Mouse (Mus musculus) v-Abl transformed pro-B cells (cell line): ENCODE results near the gene Tubgcp5.

ENCODE experiments used
- in situ Hi-C, 2 experiments: fragments of 400-800 bp; cut with MboI; formaldehyde crosslinking; loops; one replicate each; pipeline ENCODE4 v1.15.1; 2025; ENCODE audit not compliant: unreplicated experiment in 2 of 2

The Tubgcp5 gene

GRCm38 (mm10) chr7:55846606-55847312 lies 52.8 kb downstream of the Tubgcp5 start:
- in situ Hi-C loops, result no loop called here

- in situ Hi-C loops, result no loop called here
Measured at GRCm38 (mm10) chr7:55849948-55850571, 56.1 kb downstream of the Tubgcp5 start.

DNA sequence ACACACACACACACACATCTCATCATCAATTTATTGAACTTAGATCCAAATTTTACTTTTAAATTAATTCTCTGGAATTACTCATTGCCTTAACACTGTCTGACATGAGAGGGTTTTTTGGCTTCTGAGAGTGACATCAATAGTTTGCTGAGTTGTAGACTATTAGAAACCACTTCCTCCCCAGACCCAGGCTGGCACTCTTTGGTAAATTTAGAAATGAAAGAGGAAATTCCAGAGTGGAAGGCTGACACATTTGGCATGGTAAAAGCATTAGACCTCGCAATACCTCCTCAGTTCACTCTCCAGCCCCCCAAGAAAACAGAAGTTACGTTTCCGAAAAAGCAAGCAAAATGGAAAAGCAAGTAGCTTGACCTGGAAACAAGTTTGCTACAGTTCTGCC lies 58.8 kb downstream of the Tubgcp5 start:
- in situ Hi-C loops, result no loop called here

GRCm38 (mm10) chr7:55855597-55855996 lies 61.6 kb downstream of the Tubgcp5 start:
- in situ Hi-C loops, result no loop called here

GRCm38 (mm10) chr7:55856741-55857140 lies 62.8 kb downstream of the Tubgcp5 start:
- in situ Hi-C loops, result no loop called here

DNA sequence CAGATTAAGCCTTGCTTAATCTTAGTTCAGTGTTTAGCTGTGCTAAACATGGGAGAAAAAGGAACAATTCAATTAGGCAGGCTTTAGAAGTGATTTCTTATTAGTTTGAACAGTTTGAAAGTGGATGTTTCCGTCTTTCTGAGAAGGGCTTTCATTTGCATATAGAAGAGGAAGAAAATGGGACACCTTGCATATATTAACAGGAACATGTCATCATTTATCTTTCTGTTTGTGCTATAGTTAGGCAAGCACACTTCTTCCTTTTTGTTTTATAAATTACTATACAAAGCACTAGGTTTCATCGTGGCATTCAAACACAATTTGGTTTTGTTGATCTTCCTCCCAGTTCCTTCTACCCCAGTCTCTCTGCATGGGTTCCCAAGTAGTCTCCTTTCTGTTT lies 63.8 kb downstream of the Tubgcp5 start:
- in situ Hi-C loops, result no loop called here

- in situ Hi-C loops, result no loop called here
Measured at GRCm38 (mm10) chr7:55858836-55859517, 65.0 kb downstream of the Tubgcp5 start.

GRCm38 (mm10) chr7:55859518-55859872 lies 65.5 kb downstream of the Tubgcp5 start:
- in situ Hi-C loops, result no loop called here

- in situ Hi-C loops, result no loop called here
Measured at GRCm38 (mm10) chr7:55859956-55860355, 66.0 kb downstream of the Tubgcp5 start.

DNA sequence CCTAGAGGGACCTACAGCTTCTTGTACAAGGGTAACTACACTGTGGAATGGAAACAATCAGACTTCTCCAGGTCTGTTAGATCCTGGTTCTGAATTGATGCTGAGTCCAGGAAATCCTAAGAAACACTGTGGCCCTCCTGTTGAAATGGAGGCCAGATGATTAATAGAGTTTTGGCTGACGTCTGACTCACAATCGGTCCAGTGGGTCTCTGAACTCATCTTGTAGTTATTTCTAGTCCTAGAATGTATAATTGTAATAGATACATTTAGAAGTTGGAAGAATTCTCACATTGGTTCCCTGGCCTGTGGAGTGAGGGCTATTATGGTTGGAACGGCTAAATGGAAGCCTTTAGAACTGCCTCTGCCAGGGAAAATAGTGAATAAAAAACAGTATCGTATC lies 67.2 kb downstream of the Tubgcp5 start:
- in situ Hi-C loops, result no loop called here

DNA sequence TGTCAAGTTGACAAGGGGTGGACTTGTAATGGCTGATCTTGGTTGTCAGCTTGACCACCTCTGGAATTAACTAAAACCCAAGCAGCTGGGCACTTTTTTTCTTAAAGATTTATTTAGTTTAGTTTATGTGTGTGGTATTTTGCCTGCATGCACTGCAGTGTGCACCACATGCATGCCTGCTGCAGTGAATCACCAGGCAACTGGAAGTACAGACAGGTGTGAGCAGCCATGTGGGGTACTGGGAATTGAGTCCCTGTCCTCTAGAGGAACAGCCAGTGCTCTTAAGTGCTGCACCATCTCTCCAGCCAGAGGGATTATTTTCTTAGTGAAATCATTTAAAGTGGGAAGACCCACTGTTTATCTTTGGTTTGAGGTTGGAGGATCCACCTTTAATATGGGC lies 71.1 kb downstream of the Tubgcp5 start:
- in situ Hi-C loops, result no loop called here

DNA sequence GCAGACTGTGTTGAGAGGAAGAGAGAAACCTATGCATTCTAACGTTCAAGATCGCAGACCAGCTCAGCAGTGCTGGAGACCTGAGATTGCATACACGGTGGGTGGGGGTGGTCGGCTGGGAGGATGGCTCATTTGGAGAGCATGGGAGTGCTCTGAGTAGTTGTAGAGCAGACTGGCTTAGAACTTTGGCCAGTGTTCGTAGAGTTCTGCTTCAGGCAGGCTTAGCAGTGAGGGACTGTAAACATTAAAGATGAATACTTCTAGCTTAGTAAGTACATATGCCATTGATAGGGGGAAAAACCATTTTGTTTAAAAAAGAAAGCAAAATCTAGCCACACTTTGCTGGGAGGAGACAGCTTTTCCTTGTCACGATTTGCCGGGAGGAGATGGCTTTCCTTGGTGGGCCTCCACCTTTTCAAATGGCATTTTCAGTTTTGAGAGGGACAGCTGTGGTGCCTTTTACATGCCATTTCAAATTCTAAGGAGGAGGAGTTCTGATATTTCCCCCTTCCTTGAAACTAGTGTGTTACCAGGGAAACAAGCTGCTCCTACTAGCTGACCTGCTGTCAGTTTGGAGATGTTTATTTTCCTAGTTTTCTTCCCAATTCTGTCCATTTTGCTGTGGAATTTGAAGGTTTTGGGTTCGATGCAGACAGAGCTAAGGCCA lies 71.9 kb downstream of the Tubgcp5 start:
- in situ Hi-C loops, result no loop called here

- in situ Hi-C loops, result no loop called here
Measured at GRCm38 (mm10) chr7:55868247-55868646, 74.3 kb downstream of the Tubgcp5 start.

DNA sequence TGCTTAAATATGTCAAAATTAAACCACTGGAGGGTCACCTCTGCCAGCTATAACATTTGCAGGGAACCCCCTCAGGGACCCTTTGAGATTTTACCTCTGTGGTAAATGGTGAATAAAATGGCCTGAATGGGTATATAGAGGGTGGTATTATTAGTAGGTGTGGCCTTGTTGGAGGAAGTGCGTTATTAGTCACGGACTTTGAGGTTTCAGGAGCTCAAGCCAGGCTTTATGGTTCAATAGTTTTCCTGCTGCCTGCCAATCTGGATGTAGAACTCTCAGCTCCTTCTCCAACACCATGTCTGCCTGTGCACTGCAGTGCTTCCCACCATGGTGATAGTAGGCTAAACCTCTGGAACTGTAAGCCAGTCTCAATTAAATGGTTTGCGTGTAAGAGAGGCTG lies 75.3 kb downstream of the Tubgcp5 start:
- in situ Hi-C loops, result no loop called here

GRCm38 (mm10) chr7:55870340-55871020 lies 76.5 kb downstream of the Tubgcp5 start:
- in situ Hi-C loops, result no loop called here

DNA sequence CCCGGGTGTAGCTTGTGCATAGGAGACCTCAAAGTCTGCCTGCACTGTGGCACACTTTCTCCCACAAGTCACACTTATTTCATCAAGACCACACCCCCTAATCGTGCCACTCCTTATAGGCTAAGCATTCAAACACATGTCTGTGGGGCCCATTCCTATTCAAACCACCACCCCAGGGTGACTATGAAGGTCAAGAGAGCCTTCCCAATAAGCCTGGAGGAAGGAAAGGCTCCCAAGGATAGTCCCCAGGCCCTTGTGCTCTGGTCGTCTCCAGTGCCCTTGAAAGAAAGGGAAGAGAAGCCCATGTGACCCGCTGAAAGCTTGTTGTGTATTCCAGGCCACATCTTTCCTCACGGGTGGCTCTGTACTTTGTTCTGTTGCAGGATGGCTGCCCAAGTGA lies 77.5 kb downstream of the Tubgcp5 start:
- in situ Hi-C loops, result no loop called here

- in situ Hi-C loops, result no loop called here
Measured at GRCm38 (mm10) chr7:55874703-55875102, 80.7 kb downstream of the Tubgcp5 start.

GRCm38 (mm10) chr7:55877721-55878120 lies 83.8 kb downstream of the Tubgcp5 start:
- in situ Hi-C loops, result no loop called here

DNA sequence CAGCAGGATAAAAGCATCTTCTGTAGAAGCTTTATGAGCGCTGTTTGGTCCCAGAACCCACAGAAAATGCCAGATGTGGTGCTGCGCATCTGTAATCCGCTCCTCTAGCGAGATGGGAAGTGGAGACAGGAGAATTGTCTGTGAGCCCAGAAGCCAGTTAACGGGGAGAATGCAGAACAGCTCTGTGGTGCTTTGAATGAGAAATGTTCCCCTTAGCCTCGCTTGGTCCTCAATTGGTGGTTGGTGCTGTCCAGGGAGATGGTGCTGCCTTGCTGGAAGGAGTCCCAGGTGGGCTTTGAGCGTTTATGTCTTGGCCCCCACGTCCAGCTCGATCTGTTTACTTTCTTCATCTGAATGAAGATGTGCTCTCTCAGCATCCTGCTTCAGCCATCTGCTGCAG lies 86.9 kb downstream of the Tubgcp5 start:
- in situ Hi-C loops, result no loop called here
